Mouse (Mus musculus): Measurements from ENCODE around the gene Vmn2r34. TPM values are rescaled to one million over a fixed set of nuclear protein-coding genes. Genes with fewer than 3 reads are reported as not detected.
"Not testable (repeated sequence)": the region's sequence is repeated elsewhere in the genome, so short reads cannot be mapped to it uniquely, and the experiment has no call there.

Gene Vmn2r34
- total RNA-seq (2021) (not detected), polyA plus RNA-seq (2012; rRNA removed) (not detected in 2 replicates)
- long read RNA-seq: 0 reads

DNA sequence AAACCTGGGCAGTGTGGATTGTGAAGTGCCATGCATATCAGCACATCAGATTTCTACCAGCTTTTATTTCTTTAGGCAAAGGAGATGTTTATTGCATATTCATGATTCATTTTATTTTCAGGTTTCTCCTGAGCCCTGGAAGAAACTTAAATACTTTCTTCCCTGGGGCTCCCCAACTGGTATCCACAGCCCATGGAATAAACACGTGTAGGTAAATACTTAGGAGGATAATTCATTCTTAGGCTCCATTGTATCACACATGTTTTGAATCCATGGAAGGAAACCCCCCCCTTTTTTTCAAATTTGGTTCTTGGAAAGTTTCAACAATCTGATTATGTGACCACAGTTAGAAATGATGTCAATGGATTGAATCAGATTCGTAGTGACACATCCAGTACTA, at the start of gene Vmn2r34:
Gene Vmn2r34 (minus strand): TSS at position 101 of the 400 bp plus-strand sequence.
- 32% methylated on average over 2 of the region's 2 CpGs for WGBS
- H3K79me2 ChIP-seq (replicated peaks; ENCODE audit: control insufficient read depth, insufficient read depth, low read length); H3K9ac ChIP-seq (ENCODE audit: low read depth, low read length); H3K4me3 ChIP-seq; H3K36me3 ChIP-seq (ENCODE audit: control insufficient read depth, insufficient read depth, low read length); intact Hi-C loops (cut with DNase I); H3K27me3 ChIP-seq (ENCODE audit: control insufficient read depth, insufficient read depth, low read length); H3K27ac ChIP-seq; DNase-seq; H3K4me1 ChIP-seq (ENCODE audit: control insufficient read depth, insufficient read depth, low read length): not testable (repeated sequence)

DNA sequence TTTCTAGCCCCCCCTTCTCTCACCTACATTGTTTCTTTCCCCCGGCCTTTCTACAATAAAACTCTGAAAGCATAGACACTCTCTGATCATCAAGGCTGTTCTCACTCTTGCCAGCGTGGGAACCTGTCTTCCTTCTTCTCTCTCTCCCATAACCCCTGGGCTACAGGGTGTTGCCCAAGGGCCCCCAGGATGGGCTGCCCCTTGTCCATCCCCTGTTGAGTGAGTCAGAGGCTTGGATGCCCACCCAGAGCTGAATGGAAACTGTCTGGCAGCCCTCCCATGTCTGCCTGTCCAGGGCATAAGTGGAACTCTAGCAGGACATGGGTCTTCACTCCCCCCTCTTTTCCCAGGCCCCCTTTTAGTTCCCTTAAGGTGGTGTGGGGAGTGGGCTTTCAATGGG, 15.3 kb downstream of the Vmn2r34 start:
- DNase-seq; H3K36me3 ChIP-seq (ENCODE audit: control insufficient read depth, insufficient read depth, low read length); H3K4me1 ChIP-seq (ENCODE audit: control insufficient read depth, insufficient read depth, low read length); H3K27ac ChIP-seq; intact Hi-C loops (cut with DNase I); H3K4me3 ChIP-seq; H3K79me2 ChIP-seq (replicated peaks; ENCODE audit: control insufficient read depth, insufficient read depth, low read length); H3K9ac ChIP-seq (ENCODE audit: low read depth, low read length); H3K27me3 ChIP-seq (ENCODE audit: control insufficient read depth, insufficient read depth, low read length): not testable (repeated sequence)
- WGBS: 57% methylated on average over 2 of the region's 2 CpGs

Other genes starting within 250 kb of the Vmn2r34 start
- not detected for gene Vmn2r32, start 209.5 kb downstream of the Vmn2r34 start, total RNA-seq (2021)
- gene Vmn2r32, start 209.5 kb downstream of the Vmn2r34 start, polyA plus RNA-seq (2012; rRNA removed): not detected in 2 replicates
- not detected for gene Vmn2r33, start 122.7 kb downstream of the Vmn2r34 start, total RNA-seq (2021)
- gene Vmn2r33, start 122.7 kb downstream of the Vmn2r34 start, polyA plus RNA-seq (2012; rRNA removed): not detected in 2 replicates
- gene Vmn2r35, start 130.4 kb upstream of the Vmn2r34 start, total RNA-seq (2021): not detected
- not detected in 2 replicates for gene Vmn2r35, start 130.4 kb upstream of the Vmn2r34 start, polyA plus RNA-seq (2012; rRNA removed)
- not detected for gene Vmn2r36, start 213.0 kb upstream of the Vmn2r34 start, total RNA-seq (2021)
- not detected in 2 replicates for gene Vmn2r36, start 213.0 kb upstream of the Vmn2r34 start, polyA plus RNA-seq (2012; rRNA removed)

All from heart, adult 2 months (tissue).